Mouse (Mus musculus): ENCODE measurements at regions not wholly inside any gene's neighbourhood (a gene's known extent, or its start where the extent isn't known, plus 50 kb on each side); places are given as distances from the start of the nearest gene placed in this dataset.
A peak's percentile ranks its signal among the peaks of the same experiment; 100 is the strongest.

- ATAC-seq, result 0 out of 2 replicates have a peak, but pooled peaks have one; percentile 17
- H3K4me3 ChIP-seq (ENCODE audit: low read depth, low read length), result no peak overlapping the region
- no peak overlapping the region for H3K4me2 ChIP-seq (ENCODE audit: low read length)
- no peaks in the 10 kb centered on the region for H3K36me3 ChIP-seq (ENCODE audit: control insufficient read depth, insufficient read depth, low read length)
- H3K4me1 ChIP-seq (ENCODE audit: control insufficient read depth, insufficient read depth, low read length), result peaks cover 26% of the 10 kb centered on the region
- no peak overlapping the region; the same call in 1 of the 2 replicates for H3K27ac ChIP-seq (ENCODE audit: low read length)
- H3K27me3 ChIP-seq (ENCODE audit: control insufficient read depth, insufficient read depth, low read depth, low read length), result peaks cover 52% of the 10 kb centered on the region
- H3K9ac ChIP-seq (ENCODE audit: low read depth, low read length), result no peak overlapping the region
- 72% methylated on average over 14 of the region's 14 CpGs for WGBS
- no peaks in the 10 kb centered on the region for H3K9me3 ChIP-seq (replicated peaks; ENCODE audit: control insufficient read depth, low read length, poor library complexity, severe bottlenecking)
These were observed 52.3 kb downstream of the A230072I06Rik start for GRCm38 (mm10) chr8:12330886-12331285.

DNA sequence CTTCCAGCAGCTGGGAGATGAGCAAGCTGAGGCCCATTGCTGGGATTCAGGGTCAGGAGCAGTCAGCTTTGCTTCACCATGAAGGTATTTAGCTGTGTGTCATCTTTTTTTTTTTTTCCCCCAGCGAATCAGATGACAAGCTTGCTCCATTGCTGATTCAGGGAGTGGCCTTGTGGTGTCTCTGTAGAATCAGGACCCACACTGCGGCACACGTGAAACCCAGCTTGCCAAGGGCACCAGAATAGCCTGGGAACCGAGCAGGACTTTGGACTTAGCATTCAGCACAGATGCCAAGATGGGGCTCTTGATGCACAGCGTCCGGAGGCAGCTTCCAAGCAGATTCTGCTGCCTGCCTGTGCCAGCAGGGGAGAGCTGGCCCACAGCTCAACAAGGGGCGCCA lies 53.0 kb downstream of the A230072I06Rik start:
- no peak overlapping the region; the same call in 1 of the 2 replicates for H3K27ac ChIP-seq (ENCODE audit: low read length)
- no peak overlapping the region for H3K4me3 ChIP-seq (ENCODE audit: low read depth, low read length)
- no peaks in the 10 kb centered on the region for H3K9me3 ChIP-seq (replicated peaks; ENCODE audit: control insufficient read depth, low read length, poor library complexity, severe bottlenecking)
- 77% methylated on average over 7 of the region's 7 CpGs for WGBS
- H3K9ac ChIP-seq (ENCODE audit: low read depth, low read length), result no peak overlapping the region
- H3K27me3 ChIP-seq (ENCODE audit: control insufficient read depth, insufficient read depth, low read depth, low read length), result peaks cover 55% of the 10 kb centered on the region
- H3K4me2 ChIP-seq (ENCODE audit: low read length), result no peak overlapping the region
- H3K4me1 ChIP-seq (ENCODE audit: control insufficient read depth, insufficient read depth, low read length), result peaks cover 24% of the 10 kb centered on the region
- ATAC-seq, result no peak
- H3K36me3 ChIP-seq (ENCODE audit: control insufficient read depth, insufficient read depth, low read length), result no peaks in the 10 kb centered on the region

- H3K36me3 ChIP-seq (ENCODE audit: control insufficient read depth, insufficient read depth, low read length), result no peaks in the 10 kb centered on the region
- H3K27me3 ChIP-seq (ENCODE audit: control insufficient read depth, insufficient read depth, low read depth, low read length), result peaks cover 58% of the 10 kb centered on the region
- H3K27ac ChIP-seq (ENCODE audit: low read length), result no peak overlapping the region
- H3K4me2 ChIP-seq (ENCODE audit: low read length), result no peak overlapping the region
- no peaks in the 10 kb centered on the region for H3K9me3 ChIP-seq (replicated peaks; ENCODE audit: control insufficient read depth, low read length, poor library complexity, severe bottlenecking)
- no peak overlapping the region for H3K4me3 ChIP-seq (ENCODE audit: low read depth, low read length)
- peaks cover 4% of the 10 kb centered on the region for H3K4me1 ChIP-seq (ENCODE audit: control insufficient read depth, insufficient read depth, low read length)
- 49% methylated on average over 5 of the region's 5 CpGs for WGBS
- no peak for ATAC-seq
- H3K9ac ChIP-seq (ENCODE audit: low read depth, low read length), result no peak overlapping the region
These were observed 55.5 kb downstream of the A230072I06Rik start for GRCm38 (mm10) chr8:12334081-12334480.

GRCm38 (mm10) chr8:12334605-12335004 lies 56.0 kb downstream of the A230072I06Rik start:
- Histone ChIP-seq H3K27me3 (ENCODE audit: control insufficient read depth, insufficient read depth, low read depth, low read length) (peaks cover 52% of the 10 kb centered on the region), H3K9ac (ENCODE audit: low read depth, low read length) (no peak overlapping the region), H3K36me3 (ENCODE audit: control insufficient read depth, insufficient read depth, low read length) (no peaks in the 10 kb centered on the region), H3K4me3 (ENCODE audit: low read depth, low read length) (no peak overlapping the region), H3K27ac (ENCODE audit: low read length) (no peak overlapping the region), H3K9me3 (replicated peaks; ENCODE audit: control insufficient read depth, low read length, poor library complexity, severe bottlenecking) (no peaks in the 10 kb centered on the region), H3K4me1 (ENCODE audit: control insufficient read depth, insufficient read depth, low read length) (peaks cover 4% of the 10 kb centered on the region), H3K4me2 (ENCODE audit: low read length) (no peak overlapping the region)
- ATAC-seq, result no peak
- WGBS, result 40% methylated on average over 7 of the region's 7 CpGs

GRCm38 (mm10) chr8:12339149-12339924 lies 55.8 kb upstream of the Sox1 start:
- Histone ChIP-seq H3K36me3 (ENCODE audit: control insufficient read depth, insufficient read depth, low read length) (no peaks in the 10 kb centered on the region), H3K4me1 (ENCODE audit: control insufficient read depth, insufficient read depth, low read length) (peaks cover 1% of the 10 kb centered on the region; the same call in 1 of the 2 replicates), H3K4me2 (ENCODE audit: low read length) (no peak overlapping the region), H3K4me3 (ENCODE audit: low read depth, low read length) (no peak overlapping the region), H3K9ac (ENCODE audit: low read depth, low read length) (no peak overlapping the region), H3K27ac (ENCODE audit: low read length) (no peak overlapping the region), H3K9me3 (replicated peaks; ENCODE audit: control insufficient read depth, low read length, poor library complexity, severe bottlenecking) (no peaks in the 10 kb centered on the region), H3K27me3 (ENCODE audit: control insufficient read depth, insufficient read depth, low read depth, low read length) (peaks cover 24% of the 10 kb centered on the region)
- 26% methylated on average over 17 of the region's 17 CpGs for WGBS
- ATAC-seq, result 0 out of 2 replicates have a peak, but pooled peaks have one; percentile 42

DNA sequence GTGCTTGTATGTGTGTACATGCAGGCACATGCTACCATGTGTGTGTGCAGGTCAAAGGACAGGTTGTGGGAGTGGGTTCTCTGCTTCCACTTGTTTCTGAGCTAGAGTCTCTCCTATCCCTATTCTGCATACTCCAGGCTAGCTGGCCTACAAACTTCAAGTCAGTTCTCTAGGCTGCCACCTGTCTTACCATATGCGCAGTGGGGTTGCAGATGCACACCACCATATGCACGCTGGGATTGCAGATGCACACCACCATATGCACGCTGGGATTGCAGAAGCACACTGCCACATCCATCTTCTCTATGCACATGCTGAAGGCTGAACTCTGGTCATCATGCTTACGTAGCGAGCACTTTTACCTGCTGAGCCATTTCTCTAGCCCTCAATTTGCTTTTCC lies 54.1 kb upstream of the Sox1 start:
- Histone ChIP-seq H3K27me3 (ENCODE audit: control insufficient read depth, insufficient read depth, low read depth, low read length) (peaks cover 13% of the 10 kb centered on the region), H3K4me2 (ENCODE audit: low read length) (no peak overlapping the region), H3K4me3 (ENCODE audit: low read depth, low read length) (no peak overlapping the region), H3K36me3 (ENCODE audit: control insufficient read depth, insufficient read depth, low read length) (no peaks in the 10 kb centered on the region), H3K27ac (ENCODE audit: low read length) (no peak overlapping the region), H3K9me3 (replicated peaks; ENCODE audit: control insufficient read depth, low read length, poor library complexity, severe bottlenecking) (no peaks in the 10 kb centered on the region), H3K4me1 (ENCODE audit: control insufficient read depth, insufficient read depth, low read length) (no peaks in the 10 kb centered on the region), H3K9ac (ENCODE audit: low read depth, low read length) (no peak overlapping the region)
- no peak for ATAC-seq
- 93% methylated on average over 5 of the region's 5 CpGs for WGBS

All from midbrain, embryonic 16.5 days (tissue).